ENCODE assay signal across 17 mouse cellular contexts in the genomic region with DNA sequence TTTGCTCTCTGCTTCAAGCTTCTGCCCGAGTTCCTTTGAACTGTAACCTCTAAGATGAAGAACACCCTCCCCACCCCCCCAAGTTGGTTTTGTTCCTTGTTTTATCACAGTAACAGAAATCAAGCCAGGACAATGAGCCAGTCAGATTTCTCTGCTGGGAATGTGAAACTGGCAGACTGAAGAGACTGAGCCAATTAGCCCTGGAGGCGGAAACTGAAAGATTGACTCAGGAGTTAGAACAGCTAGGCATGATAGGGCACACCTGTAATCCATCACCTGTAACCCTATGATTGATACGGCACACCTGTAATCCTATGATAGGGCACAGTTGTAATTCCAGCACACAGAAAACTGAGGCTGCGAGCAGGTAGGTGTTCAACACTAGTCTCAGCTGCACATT. TPM values are rescaled to one million over a fixed set of nuclear protein-coding genes. Genes with fewer than 3 reads are reported as not detected.
DNase-seq lines count a peak whose midpoint lies in the region; ATAC-seq and TF ChIP-seq lines count a peak whose summit lies in the region.
"Had no signal": no experiment of that assay in that cellular context is flagged by ENCODE, and none has a peak within 500 bp of the region (broad histone marks: within the 10 kb centered on the region; RNA-seq: fewer than 3 reads in every experiment).

No protein-coding gene starts in this region.

- WGBS in kidney, embryonic 14.5 days: 48% methylated on average over 4 of the region's 4 CpGs
- 36% methylated on average over 4 of the region's 4 CpGs for WGBS in embryonic facial prominence, embryonic 11.5 days
- 32% methylated on average over 4 of the region's 4 CpGs for WGBS in intestine, postnatal 0 days
- WGBS in liver, postnatal 0 days (ENCODE audit: insufficient replicate concordance): 63% methylated on average over 4 of the region's 4 CpGs
- 67% methylated on average over 4 of the region's 4 CpGs for WGBS in forebrain, embryonic 13.5 days

- no peak for TF ChIP-seq CTCF in intestine, postnatal 0 days (IDR thresholded peaks at IDR 0.05; ENCODE audit: low read depth)
- TF ChIP-seq CTCF in liver, postnatal 0 days (IDR thresholded peaks at IDR 0.05; ENCODE audit: low read depth): no peak

- TF ChIP-seq EP300 in liver, postnatal 0 days (IDR thresholded peaks at IDR 0.05; ENCODE audit: low read depth): no peak

- no peak overlapping the region for H3K27ac ChIP-seq in kidney, embryonic 14.5 days (ENCODE audit: low read depth, low read length)
- H3K27ac ChIP-seq in embryonic facial prominence, embryonic 11.5 days (replicated peaks; ENCODE audit: low read depth, low read length): no peak overlapping the region
- no peak overlapping the region for H3K27ac ChIP-seq in intestine, postnatal 0 days (ENCODE audit: low read depth, low read length)
- H3K27ac ChIP-seq in liver, postnatal 0 days (ENCODE audit: low read depth): no peak overlapping the region
- H3K27ac ChIP-seq in forebrain, embryonic 13.5 days: no peak overlapping the region
- H3K27ac ChIP-seq: hindbrain, postnatal 0 days; liver, embryonic 14.5 days had no signal

- no peaks in the 10 kb centered on the region for H3K36me3 ChIP-seq in kidney, embryonic 14.5 days (ENCODE audit: control insufficient read depth, insufficient read depth, low read length)
- no peaks in the 10 kb centered on the region for H3K36me3 ChIP-seq in embryonic facial prominence, embryonic 11.5 days (replicated peaks; ENCODE audit: control insufficient read depth, insufficient read depth, low read depth, low read length)
- no peaks in the 10 kb centered on the region for H3K36me3 ChIP-seq in intestine, postnatal 0 days (ENCODE audit: control insufficient read depth, insufficient read depth)
- no peaks in the 10 kb centered on the region for H3K36me3 ChIP-seq in liver, postnatal 0 days (replicated peaks; ENCODE audit: insufficient read depth, low read length)
- no peaks in the 10 kb centered on the region for H3K36me3 ChIP-seq in forebrain, embryonic 13.5 days (ENCODE audit: poor library complexity, severe bottlenecking)
- H3K36me3 ChIP-seq: heart, embryonic 12.5 days had no signal

- H3K4me2 ChIP-seq in kidney, embryonic 14.5 days (replicated peaks; ENCODE audit: low read depth, low read length): no peak overlapping the region
- H3K4me2 ChIP-seq in embryonic facial prominence, embryonic 11.5 days (ENCODE audit: low read depth, low read length): no peak overlapping the region
- H3K4me2 ChIP-seq in intestine, postnatal 0 days (replicated peaks; ENCODE audit: low read depth): no peak overlapping the region
- no peak overlapping the region for H3K4me2 ChIP-seq in liver, postnatal 0 days (ENCODE audit: low read depth, low read length)
- no peak overlapping the region for H3K4me2 ChIP-seq in forebrain, embryonic 13.5 days
- H3K4me2 ChIP-seq: heart, embryonic 12.5 days had no signal

- no peaks in the 10 kb centered on the region for H3K9me3 ChIP-seq in kidney, embryonic 14.5 days (ENCODE audit: control insufficient read depth, low read length)
- H3K9me3 ChIP-seq in embryonic facial prominence, embryonic 11.5 days (replicated peaks; ENCODE audit: control insufficient read depth, low read length): no peaks in the 10 kb centered on the region
- no peaks in the 10 kb centered on the region for H3K9me3 ChIP-seq in intestine, postnatal 0 days (ENCODE audit: control insufficient read depth)
- H3K9me3 ChIP-seq in liver, postnatal 0 days (ENCODE audit: low read length): no peaks in the 10 kb centered on the region
- H3K9me3 ChIP-seq in forebrain, embryonic 13.5 days (replicated peaks): no peaks in the 10 kb centered on the region
- H3K9me3 ChIP-seq: heart, embryonic 12.5 days had no signal

- no peak overlapping the region for H3K4me3 ChIP-seq in kidney, embryonic 14.5 days (ENCODE audit: low read length)
- no peak overlapping the region for H3K4me3 ChIP-seq in embryonic facial prominence, embryonic 11.5 days (ENCODE audit: low read depth, low read length)
- no peak overlapping the region for H3K4me3 ChIP-seq in intestine, postnatal 0 days (ENCODE audit: low read depth, low read length)
- H3K4me3 ChIP-seq in liver, postnatal 0 days (ENCODE audit: low read depth, low read length): no peak overlapping the region
- H3K4me3 ChIP-seq in forebrain, embryonic 13.5 days: no peak overlapping the region
- H3K4me3 ChIP-seq: heart, embryonic 12.5 days had no signal

- H3K27me3 ChIP-seq in kidney, embryonic 14.5 days (ENCODE audit: control insufficient read depth, insufficient read depth, low read length): no peaks in the 10 kb centered on the region
- H3K27me3 ChIP-seq in embryonic facial prominence, embryonic 11.5 days (ENCODE audit: control insufficient read depth, insufficient read depth, low read length): no peaks in the 10 kb centered on the region
- no peaks in the 10 kb centered on the region for H3K27me3 ChIP-seq in intestine, postnatal 0 days (replicated peaks; ENCODE audit: control insufficient read depth, insufficient read depth, low read length)
- H3K27me3 ChIP-seq in liver, postnatal 0 days (ENCODE audit: insufficient read depth, low read length): no peaks in the 10 kb centered on the region
- no peaks in the 10 kb centered on the region for H3K27me3 ChIP-seq in forebrain, embryonic 13.5 days
- H3K27me3 ChIP-seq: heart, embryonic 12.5 days had no signal

- peak; percentile 15 for DNase-seq in kidney, adult 9 months
- DNase-seq in 3T3-L1 (ENCODE audit: low read depth, low spot score): peak; percentile 72
- peak; percentile 44 for DNase-seq in embryonic facial prominence, embryonic 11.5 days (ENCODE audit: low spot score)
- DNase-seq in liver, postnatal 0 days: no peak
- DNase-seq in adipocyte (ENCODE audit: low spot score): no peak
- DNase-seq: adrenal gland, adult 2 months; cerebellum, adult 2 months; embryo, embryonic 11 days; gastrocnemius, postnatal 25 days; heart, postnatal 36 days; thymus, postnatal 14 days had no signal

- ATAC-seq in kidney, embryonic 14.5 days (ENCODE audit: low FRiP score, low TSS enrichment): no peak
- ATAC-seq in embryonic facial prominence, embryonic 11.5 days (replicated peaks; ENCODE audit: insufficient number of reproducible peaks, low FRiP score, low TSS enrichment, low read depth): no peak
- peak; percentile 16; the same call in 1 of the 2 replicates for ATAC-seq in intestine, postnatal 0 days
- ATAC-seq in liver, postnatal 0 days: no peak
- ATAC-seq in forebrain, embryonic 13.5 days: no peak
- ATAC-seq: hindbrain, postnatal 0 days had no signal

- H3K4me1 ChIP-seq in kidney, embryonic 14.5 days (ENCODE audit: control insufficient read depth, insufficient read depth, low read length): no peaks in the 10 kb centered on the region
- H3K4me1 ChIP-seq in embryonic facial prominence, embryonic 11.5 days (ENCODE audit: control insufficient read depth, insufficient read depth, low read length): no peaks in the 10 kb centered on the region
- H3K4me1 ChIP-seq in intestine, postnatal 0 days (replicated peaks; ENCODE audit: control insufficient read depth, insufficient read depth, low read length): no peaks in the 10 kb centered on the region
- H3K4me1 ChIP-seq in liver, postnatal 0 days (ENCODE audit: insufficient read depth): 0 out of 2 replicates have a peak, but pooled peaks cover 5% of the 10 kb centered on the region
- no peaks in the 10 kb centered on the region for H3K4me1 ChIP-seq in forebrain, embryonic 13.5 days

- H3K9ac ChIP-seq in kidney, embryonic 14.5 days (ENCODE audit: low read depth, low read length): no peak overlapping the region
- H3K9ac ChIP-seq in embryonic facial prominence, embryonic 11.5 days (replicated peaks; ENCODE audit: low read length): no peak overlapping the region
- H3K9ac ChIP-seq in intestine, postnatal 0 days (ENCODE audit: low read depth, low read length): no peak overlapping the region
- no peak overlapping the region for H3K9ac ChIP-seq in liver, postnatal 0 days (replicated peaks)
- H3K9ac ChIP-seq in forebrain, embryonic 13.5 days: no peak overlapping the region
- H3K9ac ChIP-seq: heart, embryonic 12.5 days; liver, embryonic 14.5 days had no signal

RNA-seq across cellular contexts. Expression of a gene that starts 27.9 kb away (rescaled TPM):
- polyA plus RNA-seq in kidney, embryonic 14.5 days (2014; fragmentation: Nextera tagmentation; extraction: Ambion mirVana): 45.7 and 68.1 TPM in 2 replicates
- polyA plus RNA-seq in embryonic facial prominence, embryonic 11.5 days (2014; fragmentation: Nextera tagmentation; extraction: Ambion mirVana): 48.4 and 52.4 TPM in 2 replicates
- 18.6 and 21.1 TPM in 2 replicates for polyA plus RNA-seq in intestine, postnatal 0 days (2015; fragmentation: Nextera tagmentation; extraction: Ambion mirVana)
- polyA plus RNA-seq in liver, postnatal 0 days (2015; fragmentation: Nextera tagmentation; extraction: Ambion mirVana): 18.2 and 23.5 TPM in 2 replicates
- polyA plus RNA-seq in forebrain, embryonic 13.5 days (2015; fragmentation: Nextera tagmentation; extraction: Ambion mirVana): 52.6 and 55.8 TPM in 2 replicates

RNA-seq across cellular contexts. Expression of a gene that starts 58.6 kb away (rescaled TPM):
- 69.4 and 78.3 TPM in 2 replicates for polyA plus RNA-seq in kidney, embryonic 14.5 days (2014; fragmentation: Nextera tagmentation; extraction: Ambion mirVana)
- polyA plus RNA-seq in embryonic facial prominence, embryonic 11.5 days (2014; fragmentation: Nextera tagmentation; extraction: Ambion mirVana): 89.2 and 90.7 TPM in 2 replicates
- polyA plus RNA-seq in intestine, postnatal 0 days (2015; fragmentation: Nextera tagmentation; extraction: Ambion mirVana): 14.9 and 15.1 TPM in 2 replicates
- polyA plus RNA-seq in liver, postnatal 0 days (2015; fragmentation: Nextera tagmentation; extraction: Ambion mirVana): 12.5 and 14.4 TPM in 2 replicates
- 69.2 and 77.7 TPM in 2 replicates for polyA plus RNA-seq in forebrain, embryonic 13.5 days (2015; fragmentation: Nextera tagmentation; extraction: Ambion mirVana)

Comparison
In these comparisons a context has a peak if more than half of its experiments do, and no peak if none do; other contexts are left out.
1. DNase-seq: peak in kidney, adult 9 months (single experiment), 3T3-L1 (single experiment) and embryonic facial prominence, embryonic 11.5 days (single experiment); none in liver, postnatal 0 days (single experiment) and adipocyte (single experiment).